Mouse (Mus musculus) midbrain, embryonic 10.5 days (tissue): ENCODE data around the gene Ankrd33. TPM values are rescaled to one million over a fixed set of nuclear protein-coding genes. Genes with fewer than 3 reads are reported as not detected.

ENCODE experiments used
- DNase-seq: peaks from one replicate; pipeline ENCODE4 v3.0.0-alpha.2; 2017; ENCODE audit warnings: low spot score
- H3K27ac ChIP-seq: fragments of 300-500 bp; sonication (generic); replicated peaks from 2 replicates; pipeline ENCODE4 v1.5.1; 2016; ENCODE audit warnings: mild to moderate bottlenecking
- H3K27me3 ChIP-seq: fragments of 300-500 bp; sonication (generic); 2 replicates; pipeline ENCODE4 v1.6.1; 2016; ENCODE audit warnings: low read depth, mild to moderate bottlenecking; ENCODE audit not compliant: poor library complexity, severe bottlenecking
- H3K36me3 ChIP-seq: fragments of 300-500 bp; sonication (generic); 2 replicates; pipeline ENCODE4 v1.6.1; 2016; ENCODE audit warnings: mild to moderate bottlenecking, moderate library complexity
- H3K4me1 ChIP-seq: fragments of 300-500 bp; sonication (generic); 2 replicates; pipeline ENCODE4 v1.6.1; 2016
- H3K4me3 ChIP-seq: fragments of 300-500 bp; sonication (generic); 2 replicates; pipeline ENCODE4 v1.5.1; 2016; ENCODE audit warnings: mild to moderate bottlenecking, moderate library complexity
- H3K9me3 ChIP-seq: fragments of 300-500 bp; sonication (generic); replicated peaks from 2 replicates; pipeline ENCODE4 v1.6.1; 2016; ENCODE audit warnings: mild to moderate bottlenecking
- WGBS: fragments of 180-500 bp; shearing (Covaris S2); methylation state at CpG from one replicate; pipeline ENCODE4 v1.1.7; 2016; 5-methylcytosine and 5-hydroxymethylcytosine counted together
- polyA plus RNA-seq: library from polyadenylated mRNA; unstranded; fragments of >200 nt; fragmentation: Nextera tagmentation; extraction: Ambion mirVana; gene quantifications from 2 replicates; pipeline ENCODE4 v1.2.1, GENCODE M21; 2016

Gene Ankrd33
- polyA plus RNA-seq, 1 experiment from 2014 or later, result not detected

DNA sequence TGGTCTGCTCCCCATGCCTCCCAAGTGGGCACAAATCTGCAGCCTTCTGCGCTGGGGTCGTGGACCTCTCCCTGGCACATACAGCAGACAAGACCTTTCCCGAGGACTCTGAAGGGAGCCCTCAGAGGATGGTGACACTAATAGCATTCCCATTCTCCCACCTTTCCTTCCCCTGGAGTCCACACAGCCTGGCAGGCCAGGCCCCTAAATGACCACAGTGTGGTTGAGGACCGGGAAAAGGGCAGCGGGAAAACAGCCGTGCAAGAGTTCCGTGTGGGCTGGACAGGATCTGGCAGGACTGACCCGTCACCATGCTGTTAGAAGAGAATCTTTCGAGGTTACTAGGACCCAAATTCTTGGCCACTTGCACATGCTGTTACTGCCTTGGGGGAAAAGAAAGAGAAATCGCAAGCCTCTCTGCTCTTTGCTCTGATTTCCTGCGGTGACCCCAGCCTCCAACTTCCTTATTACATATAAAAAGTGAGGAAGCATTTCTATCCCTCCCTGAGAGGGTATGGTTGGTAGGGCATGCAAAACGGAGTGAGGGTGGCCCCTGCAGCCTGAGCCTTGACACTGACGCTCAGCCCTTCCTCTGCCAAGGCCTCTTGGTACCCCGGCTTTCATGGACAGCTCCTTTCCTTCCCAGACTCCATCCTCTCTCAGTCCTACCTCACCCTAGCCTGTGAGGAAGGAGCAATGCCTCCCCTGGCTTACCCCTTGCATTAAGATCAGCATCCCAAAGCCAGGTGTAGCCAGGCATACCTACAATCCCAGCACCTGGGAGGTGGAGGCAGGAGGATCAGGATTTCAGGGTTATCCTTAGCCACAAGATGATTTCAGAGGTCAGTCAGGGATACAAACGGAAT, 30.8 kb downstream of the Ankrd33 start:
- 63% methylated on average over 15 of the region's 15 CpGs for WGBS
- Histone ChIP-seq H3K27me3 (peaks cover 39% of the 10 kb centered on the region), H3K4me3 (no peak overlapping the region; the same call in 1 of the 2 replicates), H3K9me3 (no peaks in the 10 kb centered on the region), H3K27ac (peak overlapping the region; percentile 79), H3K4me1 (peaks cover 49% of the 10 kb centered on the region), H3K36me3 (no peaks in the 10 kb centered on the region)
- DNase-seq, result no peak

DNA sequence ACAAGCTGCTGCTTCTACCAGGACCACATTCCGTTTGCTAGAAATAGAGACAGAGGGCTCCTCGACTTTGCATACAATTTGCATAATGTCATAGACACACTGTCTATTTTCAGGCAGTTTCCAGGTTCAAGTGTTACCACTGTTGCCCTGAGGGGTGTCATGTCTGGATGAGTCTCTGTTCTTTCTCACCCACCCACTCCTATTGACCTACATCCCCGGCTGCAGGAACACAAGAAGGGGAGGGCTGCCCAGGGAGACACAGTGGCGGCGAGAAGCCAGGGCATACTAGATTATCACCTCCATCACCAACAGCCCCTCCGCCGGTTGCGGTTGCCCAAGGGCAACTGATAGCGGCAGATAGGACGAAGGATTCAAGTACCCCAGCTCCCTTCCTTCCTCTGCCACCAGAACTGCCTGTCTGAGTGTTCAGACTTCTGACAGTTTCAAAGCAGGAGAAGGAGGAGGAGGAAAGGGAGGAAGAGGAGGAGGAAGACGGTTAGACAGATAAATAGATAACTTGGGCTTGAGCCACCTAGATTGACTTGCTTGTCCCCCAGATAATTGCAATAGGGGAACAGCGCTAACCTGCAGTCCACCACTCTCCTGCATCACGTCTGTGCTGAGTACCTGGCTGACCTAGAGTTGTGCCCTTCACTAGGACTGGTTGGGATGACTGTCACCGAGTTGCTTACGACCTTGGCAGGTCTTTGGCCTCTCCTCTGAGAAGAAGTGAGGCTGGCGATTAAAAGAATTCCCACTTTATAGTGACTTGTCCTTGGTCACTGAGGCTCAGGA, 31.8 kb downstream of the Ankrd33 start:
- WGBS, result 84% methylated on average over 16 of the region's 16 CpGs
- no peak overlapping the region for H3K4me3 ChIP-seq
- no peak for DNase-seq
- peaks cover 47% of the 10 kb centered on the region for H3K4me1 ChIP-seq
- H3K9me3 ChIP-seq, result no peaks in the 10 kb centered on the region
- peaks cover 37% of the 10 kb centered on the region for H3K27me3 ChIP-seq
- H3K27ac ChIP-seq, result no peak overlapping the region
- H3K36me3 ChIP-seq, result no peaks in the 10 kb centered on the region

DNA sequence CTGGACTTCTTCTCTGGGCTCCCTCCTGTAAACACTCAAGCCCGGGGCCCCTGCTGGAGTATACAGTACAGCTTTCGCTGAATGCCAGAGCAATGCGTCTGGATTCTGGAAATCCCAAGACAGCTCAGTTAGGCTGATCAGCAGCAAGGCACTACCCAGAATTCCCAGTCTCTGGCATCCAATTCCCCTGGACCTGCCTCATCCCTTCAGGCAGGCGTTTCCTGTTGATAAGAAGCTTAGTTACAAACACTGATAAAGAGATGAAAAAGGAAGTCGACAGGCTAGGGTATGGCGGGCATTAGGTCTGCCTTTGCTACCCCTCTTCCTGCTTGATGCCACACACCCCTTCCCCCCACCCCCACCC, 32.3 kb downstream of the Ankrd33 start:
- peaks cover 31% of the 10 kb centered on the region for H3K27me3 ChIP-seq
- no peak overlapping the region for H3K4me3 ChIP-seq
- WGBS, result 60% methylated on average over 6 of the region's 6 CpGs
- H3K4me1 ChIP-seq, result peaks cover 42% of the 10 kb centered on the region
- DNase-seq, result no peak
- no peaks in the 10 kb centered on the region for H3K36me3 ChIP-seq
- H3K9me3 ChIP-seq, result no peaks in the 10 kb centered on the region
- no peak overlapping the region for H3K27ac ChIP-seq

DNA sequence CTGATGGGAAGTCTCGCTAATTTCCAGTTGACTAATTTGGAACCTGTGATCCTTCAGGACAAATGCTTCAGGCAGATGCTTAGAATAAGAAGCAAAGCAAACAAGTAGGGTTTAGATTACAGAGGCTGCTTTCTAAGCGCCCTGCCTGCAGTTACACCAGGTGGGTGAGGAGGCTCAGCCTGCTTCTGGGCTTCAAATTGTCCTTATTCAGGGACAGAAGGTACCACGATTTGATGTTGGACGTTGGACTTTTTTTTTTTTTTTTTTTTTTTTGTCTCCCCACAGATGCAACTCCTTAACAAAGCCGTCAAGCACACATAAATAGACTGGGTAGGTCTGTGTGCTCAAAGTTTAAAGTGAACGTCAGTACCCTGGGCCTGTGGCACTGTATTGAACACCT, 33.0 kb downstream of the Ankrd33 start:
- Histone ChIP-seq H3K9me3 (no peaks in the 10 kb centered on the region), H3K27me3 (peaks cover 24% of the 10 kb centered on the region), H3K36me3 (no peaks in the 10 kb centered on the region), H3K4me3 (no peak overlapping the region), H3K4me1 (peaks cover 35% of the 10 kb centered on the region), H3K27ac (no peak overlapping the region)
- no peak for DNase-seq
- WGBS, result 82% methylated on average over 6 of the region's 6 CpGs

DNA sequence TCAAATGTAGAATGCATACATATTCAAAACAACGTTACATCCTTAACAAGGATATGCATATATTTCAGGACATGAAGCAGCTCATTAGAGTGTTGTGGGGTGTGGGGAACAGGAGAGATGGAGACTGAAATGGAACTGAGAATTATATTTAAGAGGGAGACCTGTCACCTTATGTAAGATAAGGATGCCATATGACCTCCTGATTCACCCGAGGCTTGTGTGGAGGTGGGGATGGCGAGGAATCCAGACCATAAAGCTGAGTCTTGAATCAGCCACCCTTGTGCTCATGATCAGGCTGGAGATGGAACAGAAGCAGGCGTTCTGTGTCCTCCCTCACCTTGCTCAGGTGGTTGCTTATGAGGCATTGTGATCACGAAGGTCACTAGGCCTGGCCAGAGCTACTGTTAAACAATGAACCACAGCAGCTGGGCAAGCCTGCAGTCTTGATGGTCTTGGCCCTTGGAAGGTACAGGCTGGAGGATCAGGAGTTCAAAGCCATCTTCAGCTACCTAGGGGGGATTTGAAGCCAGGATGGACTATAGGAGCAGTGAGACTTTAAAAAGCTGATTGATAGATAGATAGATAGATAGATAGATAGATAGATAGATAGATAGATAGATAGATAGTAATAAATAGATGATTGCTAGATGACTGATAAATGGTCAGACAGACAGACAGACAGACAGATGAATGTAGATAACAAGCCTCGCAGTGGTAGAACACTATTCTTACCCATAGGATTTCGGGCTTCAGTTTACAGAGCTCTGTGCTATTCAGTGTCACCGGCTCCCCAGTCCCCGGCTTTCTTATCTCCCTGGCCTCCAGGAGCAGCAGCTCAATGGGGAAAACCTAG, 36.1 kb downstream of the Ankrd33 start:
- H3K27me3 ChIP-seq, result peaks cover 7% of the 10 kb centered on the region; the same call in 1 of the 2 replicates
- peaks cover 3% of the 10 kb centered on the region for H3K9me3 ChIP-seq
- H3K4me1 ChIP-seq, result peaks cover 12% of the 10 kb centered on the region
- H3K27ac ChIP-seq, result no peak overlapping the region
- DNase-seq, result no peak
- H3K4me3 ChIP-seq, result no peak overlapping the region
- H3K36me3 ChIP-seq, result no peaks in the 10 kb centered on the region
- WGBS, result 86% methylated on average over 9 of the region's 9 CpGs

DNA sequence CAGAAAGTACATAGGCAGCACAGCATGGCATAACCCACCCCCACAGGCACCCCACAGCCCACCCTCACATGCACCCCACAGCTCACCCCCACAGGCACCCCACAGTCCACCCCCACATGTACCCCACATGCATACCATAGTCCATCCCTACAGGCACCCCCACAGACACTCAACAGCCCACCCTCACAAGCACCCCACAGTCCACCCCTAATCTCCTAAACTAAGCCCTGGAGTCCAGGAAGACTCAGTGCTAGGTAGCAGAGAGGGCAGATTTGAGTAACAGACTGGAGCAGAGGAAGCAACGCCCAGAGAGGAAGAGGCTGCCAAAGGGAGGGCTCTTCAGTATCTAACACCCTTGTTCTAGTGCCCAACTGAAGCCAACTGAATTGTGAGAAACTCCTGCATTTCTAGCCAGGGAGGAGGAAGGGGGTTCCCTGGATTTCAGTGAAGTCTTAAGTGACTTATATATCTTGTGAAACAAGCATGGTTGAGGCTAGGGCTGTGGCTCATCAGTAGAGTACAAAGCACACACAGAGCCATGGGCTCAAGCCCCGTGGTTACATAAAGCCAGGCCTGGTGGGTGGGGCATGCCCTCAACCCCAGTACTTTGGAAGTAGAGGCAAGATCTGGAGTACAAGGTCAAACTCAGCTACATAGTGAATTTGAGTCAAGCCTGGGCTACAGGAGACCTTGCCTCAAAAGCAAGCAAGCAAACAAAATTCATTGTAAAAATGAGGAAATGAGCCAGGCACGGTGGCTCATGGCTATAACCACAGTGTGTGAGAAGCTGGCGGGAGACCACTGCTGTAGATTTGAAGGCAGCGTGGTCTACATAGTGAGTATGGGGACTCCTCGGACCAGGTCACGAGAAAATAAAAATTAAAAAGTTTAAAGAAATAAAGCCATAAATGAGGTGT, 39.4 kb downstream of the Ankrd33 start:
- peaks cover 11% of the 10 kb centered on the region for H3K4me1 ChIP-seq
- H3K4me3 ChIP-seq, result no peak overlapping the region
- 86% methylated on average over 7 of the region's 7 CpGs for WGBS
- no peaks in the 10 kb centered on the region for H3K27me3 ChIP-seq
- no peak for DNase-seq
- H3K9me3 ChIP-seq, result peaks cover 9% of the 10 kb centered on the region
- no peak overlapping the region for H3K27ac ChIP-seq
- no peaks in the 10 kb centered on the region for H3K36me3 ChIP-seq

DNA sequence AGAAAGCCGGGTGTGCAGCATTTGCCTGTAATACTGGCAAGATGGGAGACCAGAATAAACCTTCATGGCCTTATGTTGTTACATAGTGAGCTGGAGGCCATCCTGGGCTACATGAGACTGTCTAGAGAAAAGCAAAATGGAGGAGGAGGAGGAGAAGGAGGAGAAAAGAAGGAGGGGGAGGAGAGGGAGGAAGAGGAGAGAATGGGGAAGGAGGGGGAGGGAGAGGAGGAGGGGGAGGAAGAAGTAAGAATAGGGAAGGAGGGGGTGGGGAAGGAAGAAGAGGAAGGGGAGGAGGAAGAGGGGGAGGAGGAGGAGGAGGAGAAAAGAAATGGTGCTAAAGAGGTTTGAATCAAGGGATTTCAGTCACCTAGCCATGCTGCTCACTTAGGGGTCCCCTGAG, 44.6 kb downstream of the Ankrd33 start:
- peak overlapping the region; percentile 32; the same call in 1 of the 2 replicates for H3K4me3 ChIP-seq
- H3K27me3 ChIP-seq, result peaks cover 27% of the 10 kb centered on the region
- no peaks in the 10 kb centered on the region for H3K36me3 ChIP-seq
- peaks cover 39% of the 10 kb centered on the region for H3K4me1 ChIP-seq
- H3K9me3 ChIP-seq, result peaks cover 9% of the 10 kb centered on the region
- peak overlapping the region; percentile 74 for H3K27ac ChIP-seq
- WGBS, result 36% methylated on average over 1 of the region's 1 CpGs
- DNase-seq, result no peak

DNA sequence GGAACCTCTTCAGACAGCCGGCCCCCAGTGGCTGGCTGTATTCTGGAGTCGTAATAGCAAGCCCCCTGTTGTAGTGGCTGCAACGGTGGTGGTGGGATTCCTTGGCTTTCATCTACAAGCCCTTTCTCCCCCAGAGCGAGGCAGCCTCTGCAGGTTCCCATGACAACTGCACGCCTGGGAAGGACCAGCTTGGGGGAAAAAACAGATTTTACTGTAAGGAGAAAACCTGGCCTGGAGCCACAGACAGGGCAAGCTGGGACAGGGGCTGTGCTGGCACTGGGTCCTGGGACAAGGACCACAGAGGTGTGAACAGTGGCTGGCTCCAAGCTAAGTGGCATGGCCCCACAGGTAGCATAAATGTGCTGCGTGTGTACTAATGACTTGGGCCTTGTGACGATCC, 45.0 kb downstream of the Ankrd33 start:
- WGBS, result 29% methylated on average over 7 of the region's 7 CpGs
- H3K27ac ChIP-seq, result peak overlapping the region; percentile 74

DNA sequence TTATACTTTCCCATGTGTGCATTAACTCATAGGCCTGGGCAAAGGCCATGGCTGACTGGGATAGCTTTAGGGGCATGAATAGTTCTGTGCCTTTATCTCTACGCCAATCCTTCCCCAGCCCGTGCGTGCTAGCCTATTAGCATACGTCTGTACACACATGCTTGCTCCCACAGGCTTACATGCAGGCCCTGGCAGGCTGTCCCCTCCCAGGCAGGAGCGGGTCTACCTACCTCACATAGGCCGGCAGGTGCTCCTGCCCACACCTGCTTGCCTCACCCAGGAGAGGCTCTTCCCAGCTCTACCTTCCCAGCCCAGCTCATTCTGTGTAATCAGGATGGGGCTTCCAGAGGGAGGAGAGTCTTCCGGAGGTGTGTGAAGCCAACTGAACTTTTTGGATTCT, 46.0 kb downstream of the Ankrd33 start:
- no peak for DNase-seq
- Histone ChIP-seq H3K27ac (no peak overlapping the region), H3K27me3 (peaks cover 27% of the 10 kb centered on the region), H3K4me1 (peaks cover 44% of the 10 kb centered on the region), H3K4me3 (no peak overlapping the region), H3K9me3 (peaks cover 8% of the 10 kb centered on the region), H3K36me3 (no peaks in the 10 kb centered on the region)
- 92% methylated on average over 7 of the region's 7 CpGs for WGBS

More for the DNA sequence above, 45.0 kb downstream of the Ankrd33 start:
- H3K9me3 ChIP-seq, result peaks cover 9% of the 10 kb centered on the region
- peaks cover 27% of the 10 kb centered on the region for H3K27me3 ChIP-seq
- H3K4me1 ChIP-seq, result peaks cover 40% of the 10 kb centered on the region
- H3K36me3 ChIP-seq, result no peaks in the 10 kb centered on the region
- peak overlapping the region; percentile 32 for H3K4me3 ChIP-seq
- DNase-seq, result peak; percentile 39

DNA sequence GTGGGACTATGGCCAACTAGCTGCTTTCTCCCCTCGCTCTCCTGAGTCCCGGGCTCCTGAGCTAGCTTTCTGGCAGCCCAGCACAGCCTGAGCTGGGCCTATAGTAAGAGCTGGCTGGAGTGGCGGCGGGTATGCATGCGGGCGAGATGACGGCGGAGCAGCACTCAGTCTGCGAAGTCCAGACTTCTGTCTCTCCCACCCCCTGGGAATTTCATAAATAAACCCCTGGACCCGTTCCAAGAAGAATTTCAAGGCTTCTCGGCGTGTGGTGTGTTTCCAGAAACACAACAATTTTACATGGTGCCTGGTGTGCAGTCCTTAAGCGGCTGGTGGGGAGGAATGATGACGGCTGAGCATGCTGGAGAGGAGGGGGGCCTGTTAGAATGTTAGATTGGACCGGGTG, 47.5 kb downstream of the Ankrd33 start:
- Histone ChIP-seq H3K27ac (no peak overlapping the region; the same call in 1 of the 2 replicates), H3K4me1 (peaks cover 44% of the 10 kb centered on the region), H3K36me3 (no peaks in the 10 kb centered on the region), H3K27me3 (peaks cover 27% of the 10 kb centered on the region), H3K9me3 (no peaks in the 10 kb centered on the region), H3K4me3 (no peak overlapping the region)
- WGBS, result 50% methylated on average over 15 of the region's 15 CpGs
- no peak for DNase-seq

DNA sequence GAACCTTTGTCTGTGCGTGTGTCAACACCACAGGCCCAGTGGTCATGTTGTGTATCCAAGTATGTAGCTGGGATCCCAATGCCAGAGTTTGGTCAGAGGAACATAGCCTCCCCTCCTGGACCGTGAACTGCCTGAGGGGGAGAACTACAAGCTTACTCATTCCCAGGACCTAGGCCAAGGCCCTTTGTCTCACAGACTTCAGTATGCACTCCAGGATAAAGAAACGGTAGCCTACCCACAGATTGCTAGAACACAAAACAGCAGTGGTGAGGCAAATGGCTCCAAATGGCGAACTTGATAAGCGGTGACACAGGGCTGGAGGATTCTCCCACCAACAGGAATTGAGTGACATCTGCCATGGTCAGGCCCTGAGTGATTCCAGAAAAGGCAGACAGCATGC, 48.3 kb downstream of the Ankrd33 start:
- H3K36me3 ChIP-seq, result no peaks in the 10 kb centered on the region
- 0 out of 2 replicates have a peak overlapping the region, but pooled peaks have one; percentile 23 for H3K27ac ChIP-seq

More for the DNA sequence above, 48.3 kb downstream of the Ankrd33 start:
- no peak for DNase-seq
- H3K9me3 ChIP-seq, result no peaks in the 10 kb centered on the region
- H3K27me3 ChIP-seq, result peaks cover 30% of the 10 kb centered on the region
- 70% methylated on average over 5 of the region's 5 CpGs for WGBS
- no peak overlapping the region for H3K4me3 ChIP-seq
- H3K4me1 ChIP-seq, result peaks cover 44% of the 10 kb centered on the region
